Mouse (Mus musculus) intestine, embryonic 14.5 days (tissue): ENCODE data around the gene 2310007B03Rik. TPM values are rescaled to one million over a fixed set of nuclear protein-coding genes. Genes with fewer than 3 reads are reported as not detected.

Experiments
- ATAC-seq: fragments of 200-750 bp; cut with Nextera tagmentation; replicated peaks from 2 replicates; pipeline ENCODE4 v1.8.0; 2017; ENCODE audit warnings: low read depth, moderate number of reproducible peaks, moderate TSS enrichment, moderate library complexity; ENCODE audit not compliant: low FRiP score, low TSS enrichment
- DNase-seq: peaks from one replicate; pipeline ENCODE4 v3.0.0-alpha.2; 2018; ENCODE audit warnings: low spot score
- H3K27ac ChIP-seq: fragments of 300-500 bp; sonication (generic); 2 replicates; pipeline ENCODE4 v1.5.1; 2014; ENCODE audit warnings: low read depth, mild to moderate bottlenecking, control low read depth
- H3K27me3 ChIP-seq: fragments of 300-500 bp; sonication (generic); replicated peaks from 2 replicates; pipeline ENCODE4 v1.6.1; 2014; ENCODE audit warnings: low read length, control low read depth; ENCODE audit not compliant: control insufficient read depth, insufficient read depth
- H3K36me3 ChIP-seq: fragments of 300-500 bp; sonication (generic); 2 replicates; pipeline ENCODE4 v1.6.1; 2014; ENCODE audit warnings: low read length, control low read depth; ENCODE audit not compliant: control insufficient read depth, insufficient read depth
- H3K4me1 ChIP-seq: fragments of 300-500 bp; sonication (generic); replicated peaks from 2 replicates; pipeline ENCODE4 v1.6.1; 2014; ENCODE audit warnings: low read length, control low read depth, mixed read lengths; ENCODE audit not compliant: control insufficient read depth, insufficient read depth
- H3K4me2 ChIP-seq: fragments of 300-500 bp; sonication (generic); 2 replicates; pipeline ENCODE4 v1.6.1; 2014; ENCODE audit warnings: low read length
- H3K4me3 ChIP-seq: fragments of 300-500 bp; sonication (generic); 2 replicates; pipeline ENCODE4 v1.5.1; 2014; ENCODE audit warnings: low read depth, low read length, control low read depth, mixed read lengths
- H3K9ac ChIP-seq: fragments of 300-500 bp; sonication (generic); 2 replicates; pipeline ENCODE4 v1.6.1; 2014; ENCODE audit warnings: mild to moderate bottlenecking, low read length
- H3K9me3 ChIP-seq: fragments of 300-500 bp; sonication (generic); 2 replicates; pipeline ENCODE4 v1.6.1; 2016; ENCODE audit warnings: low read length, control low read depth; ENCODE audit not compliant: control insufficient read depth
- WGBS: fragments of 180-500 bp; shearing (Covaris S2); extraction: QIAGEN DNeasy Blood & Tissue Kit; methylation state at CpG from one replicate; pipeline ENCODE4 v1.1.7; 2014; 5-methylcytosine and 5-hydroxymethylcytosine counted together
- polyA plus RNA-seq: library from polyadenylated mRNA; unstranded; fragments of >200 nt; fragmentation: Nextera tagmentation; extraction: Ambion mirVana; gene quantifications from 2 replicates; pipeline ENCODE4 v1.2.1, GENCODE M21; 2014

Gene 2310007B03Rik
- polyA plus RNA-seq, 1 experiment from 2014 or later: 3.9 TPM

GRCm38 (mm10) chr1:93184071-93184828, 23.5 kb upstream of the 2310007B03Rik start:
- no peaks in the 10 kb centered on the region for H3K9me3 ChIP-seq
- ATAC-seq: no peak
- 76% methylated on average over 14 of the region's 14 CpGs for WGBS
- H3K4me1 ChIP-seq: no peaks in the 10 kb centered on the region
- no peak for DNase-seq
- H3K9ac ChIP-seq: no peak overlapping the region
- no peaks in the 10 kb centered on the region for H3K27me3 ChIP-seq
- H3K36me3 ChIP-seq: no peaks in the 10 kb centered on the region
- H3K4me3 ChIP-seq: no peak overlapping the region
- no peak overlapping the region for H3K4me2 ChIP-seq
- H3K27ac ChIP-seq: no peak overlapping the region

DNA sequence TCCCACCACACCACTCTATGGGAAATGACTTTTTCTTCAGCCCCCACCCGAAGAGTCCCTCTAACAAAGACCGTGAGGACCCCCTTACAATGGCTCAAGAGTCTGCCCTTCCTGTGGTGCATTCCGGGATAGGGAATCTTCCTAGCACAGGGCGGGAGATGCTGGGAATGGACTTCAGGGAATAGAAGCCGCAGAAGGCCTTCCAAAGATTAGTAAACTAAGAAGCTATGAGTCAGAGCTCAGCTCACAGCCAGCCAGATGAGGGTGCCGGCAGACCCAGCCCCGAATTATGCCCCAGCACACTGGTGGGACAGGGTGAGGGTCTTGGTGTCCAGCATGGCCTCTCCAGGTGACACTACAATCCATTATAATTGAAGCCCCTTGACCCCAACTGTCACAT, 21.5 kb upstream of the 2310007B03Rik start:
- no peak overlapping the region for H3K4me3 ChIP-seq
- peaks cover under 1% of the 10 kb centered on the region; the same call in 1 of the 2 replicates for H3K4me1 ChIP-seq
- no peak overlapping the region for H3K4me2 ChIP-seq
- no peaks in the 10 kb centered on the region for H3K27me3 ChIP-seq
- DNase-seq: no peak
- H3K9ac ChIP-seq: no peak overlapping the region
- 91% methylated on average over 7 of the region's 7 CpGs for WGBS
- H3K27ac ChIP-seq: no peak overlapping the region
- no peak for ATAC-seq
- H3K9me3 ChIP-seq: no peaks in the 10 kb centered on the region
- H3K36me3 ChIP-seq: no peaks in the 10 kb centered on the region

GRCm38 (mm10) chr1:93176525-93177332, 16.0 kb upstream of the 2310007B03Rik start:
- WGBS: 2% methylated on average over 44 of the region's 44 CpGs
- H3K27ac ChIP-seq: peak overlapping the region; percentile 88
- H3K4me1 ChIP-seq: peaks cover 18% of the 10 kb centered on the region
- peak; percentile 83 for DNase-seq
- H3K27me3 ChIP-seq: no peaks in the 10 kb centered on the region
- peak overlapping the region; percentile 30 for H3K4me3 ChIP-seq
- H3K9ac ChIP-seq: peak overlapping the region; percentile 30; the same call in 1 of the 2 replicates
- ATAC-seq: peak; percentile 76
- no peaks in the 10 kb centered on the region for H3K36me3 ChIP-seq
- no peaks in the 10 kb centered on the region for H3K9me3 ChIP-seq
- H3K4me2 ChIP-seq: peak overlapping the region; percentile 57

DNA sequence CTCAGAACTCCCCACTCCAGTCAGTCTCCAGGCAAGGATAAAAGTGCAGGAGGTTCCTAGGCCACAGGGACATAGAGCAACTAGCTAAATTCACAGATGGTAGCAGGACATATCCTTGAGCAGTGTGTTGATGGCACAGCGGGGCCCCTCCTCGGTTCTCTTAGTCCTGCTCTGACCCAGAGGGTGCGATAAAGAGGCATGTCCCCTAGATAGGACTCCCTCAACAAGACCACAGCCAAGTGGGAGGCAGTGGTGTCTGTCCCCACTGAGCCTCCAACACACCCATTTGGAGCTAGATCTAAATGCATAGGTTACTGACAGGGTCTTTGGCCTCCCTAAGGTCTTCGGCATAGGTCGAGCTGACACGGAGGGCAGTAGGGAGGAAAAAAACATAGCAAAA, 15.1 kb upstream of the 2310007B03Rik start:
- ATAC-seq (no peak), DNase-seq (no peak)
- H3K27ac ChIP-seq: peak overlapping the region; percentile 88; the same call in 1 of the 2 replicates
- H3K36me3 ChIP-seq: no peaks in the 10 kb centered on the region
- H3K9ac ChIP-seq: no peak overlapping the region; the same call in 1 of the 2 replicates
- H3K4me2 ChIP-seq: peak overlapping the region; percentile 11; the same call in 1 of the 2 replicates
- H3K4me1 ChIP-seq: peaks cover 18% of the 10 kb centered on the region
- 20% methylated on average over 6 of the region's 6 CpGs for WGBS
- H3K27me3 ChIP-seq: no peaks in the 10 kb centered on the region
- H3K4me3 ChIP-seq: no peak overlapping the region
- no peaks in the 10 kb centered on the region for H3K9me3 ChIP-seq

- WGBS: under 1% methylated on average over 4 of the region's 4 CpGs
- no peaks in the 10 kb centered on the region for H3K27me3 ChIP-seq
- peak; percentile 63 for ATAC-seq
Observed at GRCm38 (mm10) chr1:93174399-93174798, 13.7 kb upstream of the 2310007B03Rik start.

GRCm38 (mm10) chr1:93173665-93174064, 12.9 kb upstream of the 2310007B03Rik start:
- Histone ChIP-seq H3K9ac (no peak overlapping the region), H3K4me1 (peaks cover 18% of the 10 kb centered on the region), H3K9me3 (no peaks in the 10 kb centered on the region), H3K27ac (no peak overlapping the region), H3K4me3 (no peak overlapping the region), H3K27me3 (no peaks in the 10 kb centered on the region), H3K4me2 (no peak overlapping the region), H3K36me3 (no peaks in the 10 kb centered on the region)
- no peak for ATAC-seq
- WGBS: 65% methylated on average over 4 of the region's 4 CpGs
- DNase-seq: no peak

More at GRCm38 (mm10) chr1:93174399-93174798, 13.7 kb upstream of the 2310007B03Rik start:
- no peak overlapping the region for H3K4me3 ChIP-seq
- no peak overlapping the region for H3K9ac ChIP-seq
- no peaks in the 10 kb centered on the region for H3K36me3 ChIP-seq
- peaks cover 18% of the 10 kb centered on the region for H3K4me1 ChIP-seq
- H3K9me3 ChIP-seq: no peaks in the 10 kb centered on the region
- H3K4me2 ChIP-seq: no peak overlapping the region
- H3K27ac ChIP-seq: no peak overlapping the region
- DNase-seq: peak; percentile 100

GRCm38 (mm10) chr1:93168295-93168775, 7.6 kb upstream of the 2310007B03Rik start, which contains the start of gene Crocc2:
Gene Crocc2 (plus strand): TSS chr1:93168725.
- Histone ChIP-seq H3K4me1 (no peaks in the 10 kb centered on the region), H3K4me3 (no peak within 1 kb of the TSS), H3K9me3 (no peaks in the 10 kb centered on the region), H3K9ac (no peak within 1 kb of the TSS), H3K4me2 (no peak within 1 kb of the TSS), H3K36me3 (no peaks in the 10 kb centered on the region), H3K27me3 (no peaks in the 10 kb centered on the region), H3K27ac (no peak within 1 kb of the TSS)
- no peak for ATAC-seq
- 34% methylated on average over 10 of the region's 10 CpGs for WGBS
- DNase-seq: no peak

DNA sequence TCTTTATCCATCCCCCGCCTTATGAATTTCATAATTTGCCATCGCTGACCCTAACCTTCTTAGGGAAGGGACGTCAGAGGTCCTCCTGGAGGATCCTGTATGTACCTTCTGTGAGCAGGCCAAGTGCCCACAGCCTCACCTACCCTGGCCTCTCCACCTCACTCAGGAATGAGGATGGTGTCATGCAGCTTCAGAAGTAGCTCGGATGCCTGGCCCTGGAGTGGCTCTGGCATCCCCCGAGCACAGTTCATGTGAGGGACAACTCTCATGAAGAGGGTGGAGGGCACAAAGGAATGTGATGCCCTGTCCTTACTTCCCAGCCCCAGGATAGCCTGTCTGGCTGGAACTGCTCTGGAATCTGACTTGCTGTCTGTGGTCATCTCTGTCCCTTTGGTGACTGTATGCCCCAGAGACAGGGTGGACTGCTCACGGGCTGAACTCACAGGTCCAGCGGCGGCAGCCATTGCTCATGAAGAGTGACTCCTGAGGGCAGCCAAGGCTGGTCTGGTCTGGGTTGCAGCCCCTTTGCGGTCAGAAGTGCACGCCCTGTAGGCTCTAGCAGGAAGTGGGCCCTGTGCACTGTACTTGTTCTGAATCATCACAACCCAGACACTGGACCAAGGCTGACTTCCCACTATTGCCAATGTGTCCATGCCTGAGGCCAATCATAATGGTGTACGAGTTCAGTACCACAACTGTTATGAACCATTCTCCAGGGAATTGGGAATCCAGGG, 5.8 kb upstream of the 2310007B03Rik start:
- Histone ChIP-seq H3K4me3 (no peak overlapping the region), H3K27me3 (no peaks in the 10 kb centered on the region), H3K27ac (no peak overlapping the region), H3K4me2 (no peak overlapping the region), H3K9me3 (no peaks in the 10 kb centered on the region), H3K9ac (no peak overlapping the region), H3K4me1 (no peaks in the 10 kb centered on the region), H3K36me3 (no peaks in the 10 kb centered on the region)
- DNase-seq: no peak
- no peak for ATAC-seq
- 84% methylated on average over 11 of the region's 11 CpGs for WGBS
